ENCODE assay signal across 26 mouse cellular contexts in genomic region chr4:46456762-46457161, GRCm38 (mm10). TPM values are rescaled to one million over a fixed set of nuclear protein-coding genes. Genes with fewer than 3 reads are reported as not detected.
DNase-seq lines count a peak whose midpoint lies in the region; ATAC-seq and TF ChIP-seq lines count a peak whose summit lies in the region.
"Had no signal": no experiment of that assay in that cellular context is flagged by ENCODE, and none has a peak within 500 bp of the region (broad histone marks: within the 10 kb centered on the region; RNA-seq: fewer than 3 reads in every experiment).

No protein-coding gene starts in this region.

- H3K4me1 ChIP-seq in liver, embryonic 11.5 days (replicated peaks; ENCODE audit: control insufficient read depth, insufficient read depth, low read length), result peaks cover 37% of the 10 kb centered on the region
- peaks cover 3% of the 10 kb centered on the region for H3K4me1 ChIP-seq in ES-Bruce4 (ENCODE audit: control insufficient read depth, insufficient read depth, low read length)
- H3K4me1 ChIP-seq in liver, embryonic 13.5 days (replicated peaks), result peaks cover 90% of the 10 kb centered on the region

- TF ChIP-seq POLR2A in ES-Bruce4 (IDR thresholded peaks at IDR 0.05; ENCODE audit: insufficient read depth, low read length), result no peak

- H3K4me3 ChIP-seq in liver, embryonic 11.5 days (ENCODE audit: low read depth, low read length), result no peak overlapping the region
- H3K4me3 ChIP-seq in ES-Bruce4 (ENCODE audit: low read depth, low read length), result no peak overlapping the region
- H3K4me3 ChIP-seq in liver, embryonic 13.5 days (replicated peaks), result peak overlapping the region; percentile 97
- H3K4me3 ChIP-seq: heart, adult 2 months; heart, embryonic 13.5 days had no signal

- H3K9me3 ChIP-seq in liver, embryonic 11.5 days (ENCODE audit: control insufficient read depth, low read length), result no peaks in the 10 kb centered on the region
- no peaks in the 10 kb centered on the region for H3K9me3 ChIP-seq in ES-Bruce4 (replicated peaks; ENCODE audit: control insufficient read depth, insufficient read depth, low read length, poor library complexity, severe bottlenecking)
- no peaks in the 10 kb centered on the region for H3K9me3 ChIP-seq in liver, embryonic 13.5 days (replicated peaks)
- H3K9me3 ChIP-seq: heart, embryonic 13.5 days had no signal

- TF ChIP-seq EP300 in ES-Bruce4 (IDR thresholded peaks at IDR 0.05; ENCODE audit: insufficient read depth, low read depth, low read length), result no peak

- no peak for ATAC-seq in liver, embryonic 11.5 days (replicated peaks; ENCODE audit: low FRiP score)
- ATAC-seq in liver, embryonic 13.5 days (ENCODE audit: low read depth), result no peak
- ATAC-seq: forebrain, postnatal 0 days; Patski had no signal

- 77% methylated on average over 4 of the region's 4 CpGs for WGBS in liver, embryonic 11.5 days
- WGBS in liver, embryonic 13.5 days (ENCODE audit: insufficient replicate concordance), result 69% methylated on average over 4 of the region's 4 CpGs

- no peak overlapping the region for H3K27ac ChIP-seq in liver, embryonic 11.5 days (ENCODE audit: low read depth, low read length)
- H3K27ac ChIP-seq in ES-Bruce4 (ENCODE audit: insufficient read depth, low read length), result 0 out of 2 replicates have a peak overlapping the region, but pooled peaks have one; percentile 8
- H3K27ac ChIP-seq in liver, embryonic 13.5 days, result peak overlapping the region; percentile 99
- H3K27ac ChIP-seq: heart, adult 2 months; heart, embryonic 13.5 days; kidney, postnatal 0 days had no signal

- no peak for DNase-seq in liver, embryonic 11.5 days (ENCODE audit: low spot score)
- no peak for DNase-seq in liver
- DNase-seq in liver, embryonic 13.5 days, result no peak
- peak; percentile 61 for DNase-seq in splenic B cell, adult 2 months (ENCODE audit: low read depth, low spot score)
- DNase-seq in adrenal gland, adult 2 months, result no peak
- no peak for DNase-seq in kidney, adult 18-20 months
- DNase-seq: cerebellum, adult 2 months; cerebellum, postnatal 36 days; forebrain, postnatal 0 days; gastrocnemius, postnatal 36 days; heart, adult 2 months; heart, postnatal 14 days; kidney, adult 11 months; left cerebral cortex, postnatal 4 days; lung, postnatal 14 days; midbrain, embryonic 14.5 days; right cerebral cortex, postnatal 25 days; thymus, postnatal 36 days had no signal

- TF ChIP-seq CTCF in ES-Bruce4 (IDR thresholded peaks at IDR 0.05; ENCODE audit: low read depth, low read length), result no peak

- peak overlapping the region; percentile 23 for H3K9ac ChIP-seq in liver, embryonic 11.5 days (ENCODE audit: low read depth, low read length)
- H3K9ac ChIP-seq in ES-Bruce4 (ENCODE audit: low read depth, poor library complexity, severe bottlenecking), result 0 out of 2 replicates have a peak overlapping the region, but pooled peaks have one; percentile 10
- H3K9ac ChIP-seq in liver, embryonic 13.5 days, result peak overlapping the region; percentile 98
- H3K9ac ChIP-seq: forebrain, postnatal 0 days; heart, embryonic 13.5 days had no signal

- peak overlapping the region; percentile 28 for H3K4me2 ChIP-seq in liver, embryonic 11.5 days
- peak overlapping the region; percentile 90 for H3K4me2 ChIP-seq in liver, embryonic 13.5 days
- H3K4me2 ChIP-seq: heart, embryonic 13.5 days had no signal

- no peaks in the 10 kb centered on the region for H3K27me3 ChIP-seq in liver, embryonic 11.5 days (replicated peaks; ENCODE audit: control insufficient read depth, insufficient read depth, low read length)
- H3K27me3 ChIP-seq in ES-Bruce4 (ENCODE audit: control insufficient read depth, insufficient read depth, low read length, poor library complexity, severe bottlenecking), result no peaks in the 10 kb centered on the region
- no peaks in the 10 kb centered on the region for H3K27me3 ChIP-seq in liver, embryonic 13.5 days
- no peaks in the 10 kb centered on the region for H3K27me3 ChIP-seq in splenic B cell, adult 2 months (ENCODE audit: control insufficient read depth, insufficient read depth, low read length, poor library complexity, severe bottlenecking)
- H3K27me3 ChIP-seq: heart, embryonic 13.5 days; Patski had no signal

- peaks cover 22% of the 10 kb centered on the region for H3K36me3 ChIP-seq in liver, embryonic 11.5 days (ENCODE audit: control insufficient read depth, insufficient read depth, low read length)
- H3K36me3 ChIP-seq in ES-Bruce4 (ENCODE audit: control insufficient read depth, insufficient read depth, low read length, poor library complexity, severe bottlenecking), result peaks cover 45% of the 10 kb centered on the region
- H3K36me3 ChIP-seq in liver, embryonic 13.5 days, result peaks cover 89% of the 10 kb centered on the region
- H3K36me3 ChIP-seq in splenic B cell, adult 2 months (ENCODE audit: control insufficient read depth, insufficient read depth, low read length, poor library complexity, severe bottlenecking), result no peaks in the 10 kb centered on the region; the same call in none of the 2 replicates

RNA-seq across cellular contexts. Expression of gene Anp32b, which starts 6.1 kb away (rescaled TPM):
- 586 and 618 TPM in 2 replicates for polyA plus RNA-seq in liver, embryonic 11.5 days (2014; fragmentation: Nextera tagmentation; extraction: Ambion mirVana)
- polyA plus RNA-seq in ES-Bruce4 (2011; ENCODE audit: insufficient read depth, insufficient read length, low read depth, missing spikeins), result 459 and 464 TPM in 2 replicates
- polyA plus RNA-seq in liver, embryonic 13.5 days (2015; fragmentation: Nextera tagmentation; extraction: Ambion mirVana), result 555 and 600 TPM in 2 replicates
- 100 to 1,000 TPM; 103 to 121 TPM for total RNA-seq in adrenal gland, adult 2 months (2021)
- 56.8 and 73.6 TPM in 2 replicates for polyA plus RNA-seq in adrenal gland, adult 2 months (2012; rRNA removed)

RNA-seq across cellular contexts. Expression of gene Nans, which starts 32.3 kb away (rescaled TPM):
- polyA plus RNA-seq in liver, embryonic 11.5 days (2014; fragmentation: Nextera tagmentation; extraction: Ambion mirVana), result 108 and 109 TPM in 2 replicates
- polyA plus RNA-seq in ES-Bruce4 (2011; ENCODE audit: insufficient read depth, insufficient read length, low read depth, missing spikeins), result 103 TPM in 2 replicates
- 65.4 and 77.9 TPM in 2 replicates for polyA plus RNA-seq in liver, embryonic 13.5 days (2015; fragmentation: Nextera tagmentation; extraction: Ambion mirVana)
- total RNA-seq in adrenal gland, adult 2 months (2021), result 10 to 100 TPM; 38.4 to 42.5 TPM
- polyA plus RNA-seq in adrenal gland, adult 2 months (2012; rRNA removed), result 13.7 and 16.0 TPM in 2 replicates

RNA-seq across cellular contexts. Expression of gene Hemgn, which starts 43.5 kb away (rescaled TPM):
- 206 and 233 TPM in 2 replicates for polyA plus RNA-seq in liver, embryonic 11.5 days (2014; fragmentation: Nextera tagmentation; extraction: Ambion mirVana)
- not detected in 2 replicates for polyA plus RNA-seq in ES-Bruce4 (2011; ENCODE audit: insufficient read depth, insufficient read length, low read depth, missing spikeins)
- 405 and 482 TPM in 2 replicates for polyA plus RNA-seq in liver, embryonic 13.5 days (2015; fragmentation: Nextera tagmentation; extraction: Ambion mirVana)
- total RNA-seq in adrenal gland, adult 2 months (2021), result not detected
- polyA plus RNA-seq in adrenal gland, adult 2 months (2012; rRNA removed), result not detected in 2 replicates
- total RNA-seq: adrenal gland, adult 18-20 months; ES-E14; forebrain, postnatal 0 days; gastrocnemius, postnatal 36 days; layer of hippocampus, postnatal 10 days; left cerebral cortex, adult 8-10 months; left cerebral cortex, postnatal 4 days had no signal
- polyA plus RNA-seq: forebrain, postnatal 0 days; Patski had no signal

Comparison
In these comparisons a context has a peak if more than half of its experiments do, and no peak if none do; other contexts are left out.
1. H3K9ac ChIP-seq: peak in every context shown above with its lines; median percentile 98 in liver, embryonic 13.5 days; 23 in liver, embryonic 11.5 days; 10 in ES-Bruce4.
2. RNA of gene Hemgn, which starts 43.5 kb away (polyA plus RNA-seq): 405 to 482 TPM in liver, embryonic 13.5 days and 206 to 233 TPM in liver, embryonic 11.5 days; not detected in ES-Bruce4 and not detected in adrenal gland, adult 2 months; every median in the first group is over 100 times any median in the second.